Mouse (Mus musculus) left cerebral cortex, adult 18-20 months (tissue): ENCODE measurements at regions not wholly inside any gene's neighbourhood (a gene's known extent, or its start where the extent isn't known, plus 50 kb on each side); places are given as distances from the start of the nearest gene placed in this dataset.

Experiments
- DNase-seq, 2 experiments: peaks; one replicate each; pipeline ENCODE4 v3.0.0; 2021 to 2022; ENCODE audit warnings: low spot score in 2 of 2, mixed read lengths in 1 of 2
- microRNA-seq, 2 experiments: library from miRNA; unstranded; fragments of <30 nt; microRNA quantifications; one replicate each; pipeline ENCODE4 v1.2.0; 2021

GRCm38 (mm10) chr11:64899587-64900278 lies 79.1 kb upstream of the Elac2 start:
- no peak for DNase-seq

- no peak for DNase-seq
Observed at GRCm38 (mm10) chr11:64916783-64917182, 62.1 kb upstream of the Elac2 start.

- DNase-seq = no peak
Observed at GRCm38 (mm10) chr11:64917301-64917700, 61.5 kb upstream of the Elac2 start.

- DNase-seq = no peak
Observed at GRCm38 (mm10) chr11:64924989-64925388, 53.8 kb upstream of the Elac2 start.

- no peak for DNase-seq
Observed at GRCm38 (mm10) chr11:64925970-64926369, 52.9 kb upstream of the Elac2 start.

Small RNAs in the stretch of these regions (microRNA-seq; reads per million reads assigned to microRNA genes)
- gene Gm24275 = 0 reads per million in 2 experiments
